Mouse (Mus musculus): ENCODE measurements at regions not wholly inside any gene's neighbourhood (a gene's known extent, or its start where the extent isn't known, plus 50 kb on each side); places are given as distances from the start of the nearest gene placed in this dataset.

GRCm38 (mm10) chr15:87319896-87320295, 224.2 kb upstream of the Fam19a5 start:
- Histone ChIP-seq H3K4me3 (ENCODE audit: insufficient read depth, low read depth, low read length) (no peak overlapping the region), H3K27ac (replicated peaks; ENCODE audit: low read depth, low read length) (no peak overlapping the region), H3K4me1 (ENCODE audit: control insufficient read depth, insufficient read depth, insufficient read length, low read length) (no peaks in the 10 kb centered on the region)

GRCm38 (mm10) chr15:87321067-87321985, 222.8 kb upstream of the Fam19a5 start:
- no peak overlapping the region for H3K4me3 ChIP-seq (ENCODE audit: insufficient read depth, low read depth, low read length)

GRCm38 (mm10) chr15:87325389-87325788, 218.7 kb upstream of the Fam19a5 start:
- no peak overlapping the region for H3K27ac ChIP-seq (replicated peaks; ENCODE audit: low read depth, low read length)
- H3K4me1 ChIP-seq (ENCODE audit: control insufficient read depth, insufficient read depth, insufficient read length, low read length) = no peaks in the 10 kb centered on the region
- H3K4me3 ChIP-seq (ENCODE audit: insufficient read depth, low read depth, low read length) = no peak overlapping the region

More at GRCm38 (mm10) chr15:87321067-87321985, 222.8 kb upstream of the Fam19a5 start:
- no peak overlapping the region for H3K27ac ChIP-seq (replicated peaks; ENCODE audit: low read depth, low read length)
- no peaks in the 10 kb centered on the region for H3K4me1 ChIP-seq (ENCODE audit: control insufficient read depth, insufficient read depth, insufficient read length, low read length)

GRCm38 (mm10) chr15:87326281-87326680, 217.8 kb upstream of the Fam19a5 start:
- Histone ChIP-seq H3K4me1 (ENCODE audit: control insufficient read depth, insufficient read depth, insufficient read length, low read length) (no peaks in the 10 kb centered on the region), H3K27ac (replicated peaks; ENCODE audit: low read depth, low read length) (no peak overlapping the region), H3K4me3 (ENCODE audit: insufficient read depth, low read depth, low read length) (no peak overlapping the region)

GRCm38 (mm10) chr15:87332441-87332840, 211.7 kb upstream of the Fam19a5 start:
- H3K4me3 ChIP-seq (ENCODE audit: insufficient read depth, low read depth, low read length) = no peak overlapping the region
- no peak overlapping the region for H3K27ac ChIP-seq (replicated peaks; ENCODE audit: low read depth, low read length)
- no peaks in the 10 kb centered on the region for H3K4me1 ChIP-seq (ENCODE audit: control insufficient read depth, insufficient read depth, insufficient read length, low read length)

GRCm38 (mm10) chr15:87333527-87333926, 210.6 kb upstream of the Fam19a5 start:
- Histone ChIP-seq H3K4me3 (ENCODE audit: insufficient read depth, low read depth, low read length) (no peak overlapping the region), H3K4me1 (ENCODE audit: control insufficient read depth, insufficient read depth, insufficient read length, low read length) (no peaks in the 10 kb centered on the region), H3K27ac (replicated peaks; ENCODE audit: low read depth, low read length) (no peak overlapping the region)

- Histone ChIP-seq H3K4me1 (ENCODE audit: control insufficient read depth, insufficient read depth, insufficient read length, low read length) (no peaks in the 10 kb centered on the region), H3K4me3 (ENCODE audit: insufficient read depth, low read depth, low read length) (no peak overlapping the region), H3K27ac (replicated peaks; ENCODE audit: low read depth, low read length) (no peak overlapping the region)
Measured at GRCm38 (mm10) chr15:87334430-87334829, 209.7 kb upstream of the Fam19a5 start.

- no peak overlapping the region for H3K27ac ChIP-seq (replicated peaks; ENCODE audit: low read depth, low read length)
Measured at GRCm38 (mm10) chr15:87335324-87335723, 208.8 kb upstream of the Fam19a5 start.

GRCm38 (mm10) chr15:87335737-87336136, 208.4 kb upstream of the Fam19a5 start:
- Histone ChIP-seq H3K4me1 (ENCODE audit: control insufficient read depth, insufficient read depth, insufficient read length, low read length) (no peaks in the 10 kb centered on the region), H3K4me3 (ENCODE audit: insufficient read depth, low read depth, low read length) (no peak overlapping the region), H3K27ac (replicated peaks; ENCODE audit: low read depth, low read length) (no peak overlapping the region)

More at GRCm38 (mm10) chr15:87335324-87335723, 208.8 kb upstream of the Fam19a5 start:
- Histone ChIP-seq H3K4me3 (ENCODE audit: insufficient read depth, low read depth, low read length) (no peak overlapping the region), H3K4me1 (ENCODE audit: control insufficient read depth, insufficient read depth, insufficient read length, low read length) (no peaks in the 10 kb centered on the region)

GRCm38 (mm10) chr15:87339904-87340303, 204.2 kb upstream of the Fam19a5 start:
- H3K27ac ChIP-seq (replicated peaks; ENCODE audit: low read depth, low read length) = no peak overlapping the region
- H3K4me1 ChIP-seq (ENCODE audit: control insufficient read depth, insufficient read depth, insufficient read length, low read length) = no peaks in the 10 kb centered on the region
- no peak overlapping the region for H3K4me3 ChIP-seq (ENCODE audit: insufficient read depth, low read depth, low read length)

- no peaks in the 10 kb centered on the region for H3K4me1 ChIP-seq (ENCODE audit: control insufficient read depth, insufficient read depth, insufficient read length, low read length)
- H3K27ac ChIP-seq (replicated peaks; ENCODE audit: low read depth, low read length) = no peak overlapping the region
- no peak overlapping the region for H3K4me3 ChIP-seq (ENCODE audit: insufficient read depth, low read depth, low read length)
Measured at GRCm38 (mm10) chr15:87342656-87343055, 201.4 kb upstream of the Fam19a5 start.

GRCm38 (mm10) chr15:87345826-87346225, 198.3 kb upstream of the Fam19a5 start:
- Histone ChIP-seq H3K27ac (replicated peaks; ENCODE audit: low read depth, low read length) (no peak overlapping the region), H3K4me3 (ENCODE audit: insufficient read depth, low read depth, low read length) (no peak overlapping the region), H3K4me1 (ENCODE audit: control insufficient read depth, insufficient read depth, insufficient read length, low read length) (no peaks in the 10 kb centered on the region)

- H3K4me3 ChIP-seq (ENCODE audit: insufficient read depth, low read depth, low read length) = no peak overlapping the region
- H3K27ac ChIP-seq (replicated peaks; ENCODE audit: low read depth, low read length) = no peak overlapping the region
- no peaks in the 10 kb centered on the region for H3K4me1 ChIP-seq (ENCODE audit: control insufficient read depth, insufficient read depth, insufficient read length, low read length)
Measured at GRCm38 (mm10) chr15:87349533-87350247, 194.4 kb upstream of the Fam19a5 start.

GRCm38 (mm10) chr15:87352812-87353211, 191.3 kb upstream of the Fam19a5 start:
- Histone ChIP-seq H3K27ac (replicated peaks; ENCODE audit: low read depth, low read length) (no peak overlapping the region), H3K4me3 (ENCODE audit: insufficient read depth, low read depth, low read length) (no peak overlapping the region), H3K4me1 (ENCODE audit: control insufficient read depth, insufficient read depth, insufficient read length, low read length) (no peaks in the 10 kb centered on the region)

GRCm38 (mm10) chr15:87353886-87354285, 190.2 kb upstream of the Fam19a5 start:
- H3K27ac ChIP-seq (replicated peaks; ENCODE audit: low read depth, low read length) = no peak overlapping the region
- H3K4me3 ChIP-seq (ENCODE audit: insufficient read depth, low read depth, low read length) = no peak overlapping the region
- H3K4me1 ChIP-seq (ENCODE audit: control insufficient read depth, insufficient read depth, insufficient read length, low read length) = no peaks in the 10 kb centered on the region
